Mouse (Mus musculus): ENCODE data around the gene Ppp1r12b.

The Ppp1r12b gene

DNA sequence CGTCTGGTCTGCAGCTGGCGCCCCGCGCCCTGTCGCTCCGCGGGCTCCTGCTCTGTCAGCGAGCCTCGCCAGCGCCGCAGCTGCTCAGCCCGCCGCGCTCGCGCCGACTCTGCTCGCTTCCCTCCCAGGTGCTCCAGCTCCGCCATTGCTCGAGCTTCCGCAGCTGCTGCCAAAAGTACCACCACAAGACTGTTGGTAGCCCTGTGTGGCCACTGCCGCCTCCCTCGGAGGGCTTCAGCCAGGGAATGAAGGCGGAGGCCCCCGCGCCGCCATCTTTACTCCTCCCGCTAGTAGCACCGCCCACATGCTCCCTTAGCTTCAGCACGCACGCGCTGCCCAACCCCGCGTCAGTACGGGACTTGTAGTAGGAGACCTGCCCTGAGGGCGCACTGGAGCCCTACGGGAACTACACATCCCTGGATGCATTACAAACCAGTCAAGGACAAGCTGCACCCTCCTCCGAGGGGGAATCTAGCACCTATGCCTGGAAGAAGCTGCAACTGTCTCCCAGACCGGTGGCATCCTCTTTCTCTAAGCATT, at the start of gene Ppp1r12b:
TSS of gene Ppp1r12b (minus strand) at position 306 of the 540 bp plus-strand sequence.
- DNase-seq (ENCODE audit: low spot score in 2 of 2): peak; percentile 90 to 93

- no peak for DNase-seq (ENCODE audit: low spot score in 2 of 2)
Observed at GRCm38 (mm10) chr1:135003346-135003745, 47.6 kb upstream of the Ppp1r12b start.

GRCm38 (mm10) chr1:135000527-135000926, 44.8 kb upstream of the Ppp1r12b start:
- DNase-seq (ENCODE audit: low spot score in 2 of 2): peak in 1 of 2 experiments; percentile 39

- DNase-seq (ENCODE audit: low spot score in 2 of 2): no peak
Observed at GRCm38 (mm10) chr1:134998231-134998630, 42.5 kb upstream of the Ppp1r12b start.

DNA sequence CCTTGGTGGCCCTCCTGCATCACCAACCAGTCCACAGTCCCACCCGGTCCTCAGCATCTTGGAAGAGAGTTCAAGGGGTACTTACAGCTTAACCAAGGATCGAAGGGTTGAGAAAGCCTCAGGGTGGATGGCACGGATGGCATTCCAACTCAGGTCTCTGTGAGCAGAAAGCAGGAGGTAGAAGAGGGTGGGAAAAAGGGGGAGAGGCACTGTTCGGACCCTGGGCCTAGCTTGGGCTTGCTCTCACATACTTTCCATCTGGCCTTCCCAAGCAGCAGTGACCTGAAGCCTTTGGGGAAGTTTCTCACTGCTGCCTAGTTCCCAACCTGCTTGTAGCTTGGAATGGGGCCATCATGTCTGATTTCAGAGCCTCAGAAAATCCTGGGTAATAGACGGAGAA, 41.8 kb upstream of the Ppp1r12b start:
- DNase-seq (ENCODE audit: low spot score in 2 of 2): no peak

DNA sequence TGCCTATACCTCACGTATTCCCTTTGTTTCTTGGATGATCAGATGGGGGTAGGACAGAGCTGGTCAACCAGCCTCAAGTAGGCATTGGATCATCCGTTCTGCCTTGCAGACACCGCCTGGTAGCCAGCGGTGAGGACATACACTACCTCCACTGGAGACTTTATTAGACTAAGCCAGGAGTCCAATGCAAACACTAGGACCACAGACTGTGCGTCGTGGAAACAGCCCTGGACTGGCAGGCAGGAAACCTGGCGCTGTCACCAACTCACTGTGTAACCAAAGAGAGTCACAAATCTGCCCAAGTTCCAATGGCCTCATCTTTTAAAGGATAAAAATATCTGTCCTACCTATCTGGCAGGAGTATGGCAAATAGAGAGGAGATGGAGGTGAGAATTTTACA, 40.7 kb upstream of the Ppp1r12b start:
- DNase-seq (ENCODE audit: low spot score in 2 of 2): no peak

GRCm38 (mm10) chr1:134995954-134996353, 40.2 kb upstream of the Ppp1r12b start:
- peak in 1 of 2 experiments; percentile 31 for DNase-seq (ENCODE audit: low spot score in 2 of 2)

DNA sequence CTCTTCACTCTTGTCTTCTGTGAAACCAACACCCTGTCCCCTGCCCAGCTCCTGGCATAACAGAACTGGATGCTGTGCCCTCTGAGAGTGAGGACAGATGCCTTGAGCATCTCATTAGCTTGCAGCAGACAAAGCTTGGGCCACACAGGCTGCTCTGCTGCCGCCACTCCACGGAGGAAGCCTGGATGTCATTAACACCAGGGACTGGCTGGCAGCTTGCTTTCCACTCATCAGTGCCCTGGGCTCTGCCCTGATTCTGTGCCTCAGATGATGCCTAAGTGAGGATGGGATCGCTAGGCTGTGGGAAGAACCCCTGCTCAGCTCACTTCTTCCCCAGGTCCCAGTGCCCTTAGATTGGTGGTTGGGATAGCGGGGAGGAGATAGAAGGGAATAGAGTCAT, 39.7 kb upstream of the Ppp1r12b start:
- no peak for DNase-seq (ENCODE audit: low spot score in 2 of 2)

DNA sequence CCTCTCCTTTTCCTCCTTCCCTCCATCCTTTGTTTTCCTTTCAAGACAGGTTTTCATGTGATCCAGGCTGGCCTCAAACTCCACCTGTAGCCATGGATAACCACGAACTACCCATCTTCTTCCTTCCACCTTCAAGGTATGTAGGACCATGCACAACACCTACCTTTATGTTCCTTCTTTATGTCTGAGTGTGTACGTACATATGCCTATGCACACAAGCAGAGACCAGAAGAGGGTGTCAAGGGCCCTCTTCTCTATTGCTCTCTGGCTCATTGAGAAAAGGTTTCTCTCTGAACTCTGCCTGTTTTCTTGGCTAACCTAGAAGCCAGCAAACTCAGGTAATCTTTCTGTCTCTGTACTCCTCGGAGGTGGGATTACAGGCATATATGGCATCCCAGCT, 39.0 kb upstream of the Ppp1r12b start:
- no peak for DNase-seq (ENCODE audit: low spot score in 2 of 2)

DNA sequence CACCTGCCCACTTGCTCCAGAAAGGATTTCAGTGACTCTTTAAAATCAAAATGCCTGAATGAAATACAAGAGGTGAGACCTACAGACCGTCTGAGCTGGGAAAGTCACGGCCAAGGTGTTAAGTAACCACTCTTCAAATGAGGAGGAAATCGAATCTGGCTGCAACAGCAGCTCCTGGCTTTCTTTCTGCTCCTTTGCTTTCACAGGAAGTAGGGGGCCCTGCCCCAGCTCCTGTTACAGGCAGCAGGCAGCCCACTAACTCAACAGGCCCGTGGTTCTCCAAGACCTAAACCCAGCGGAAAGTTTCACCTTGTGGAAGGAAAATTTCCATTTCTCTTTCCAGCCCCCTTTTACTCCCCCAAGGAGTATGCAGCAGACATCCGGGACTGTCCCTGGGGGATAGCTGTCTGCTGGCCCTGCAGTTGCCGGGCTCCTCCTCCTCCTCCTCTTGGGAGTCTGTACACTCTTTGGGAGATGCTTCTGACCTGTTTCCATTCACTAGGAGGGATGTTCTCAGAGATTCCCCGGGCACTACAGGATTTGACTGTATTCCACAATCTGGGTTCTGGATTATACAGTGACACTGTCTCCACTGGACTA, 36.4 kb upstream of the Ppp1r12b start:
- DNase-seq (ENCODE audit: low spot score in 2 of 2): no peak

GRCm38 (mm10) chr1:134989372-134989771, 33.6 kb upstream of the Ppp1r12b start:
- peak; percentile 37 to 79 for DNase-seq (ENCODE audit: low spot score in 2 of 2)

GRCm38 (mm10) chr1:134987962-134988341, 32.2 kb upstream of the Ppp1r12b start:
- no peak for DNase-seq (ENCODE audit: low spot score in 2 of 2)

GRCm38 (mm10) chr1:134987173-134987961, 31.6 kb upstream of the Ppp1r12b start:
- DNase-seq (ENCODE audit: low spot score in 2 of 2): peak in 1 of 2 experiments; percentile 25

- no peak for DNase-seq (ENCODE audit: low spot score in 2 of 2)
Observed at GRCm38 (mm10) chr1:134972920-134973319, 17.2 kb upstream of the Ppp1r12b start.

DNA sequence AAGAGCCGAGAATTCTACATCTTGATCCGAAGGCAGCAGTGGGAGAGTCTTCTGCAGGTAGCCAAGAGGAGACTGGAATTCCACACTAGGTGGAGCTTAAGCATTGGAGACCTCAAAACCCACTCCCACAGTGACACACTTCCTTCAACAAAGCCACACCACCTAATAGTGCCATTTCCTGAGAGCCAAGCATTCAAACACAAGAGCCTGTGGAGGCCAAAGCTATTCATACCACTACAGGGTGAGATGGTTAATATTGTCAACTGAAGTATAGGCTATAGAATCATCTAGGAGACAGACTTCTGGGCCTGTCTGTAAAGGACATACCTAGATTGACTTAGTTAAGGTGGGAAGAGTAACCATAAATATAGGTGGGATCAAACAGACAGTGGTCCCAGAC, 9.7 kb upstream of the Ppp1r12b start:
- no peak for DNase-seq (ENCODE audit: low spot score in 2 of 2)

- DNase-seq (ENCODE audit: low spot score in 2 of 2): peak; percentile 20 to 55
Observed at GRCm38 (mm10) chr1:134962821-134963220, 7.1 kb upstream of the Ppp1r12b start.

DNA sequence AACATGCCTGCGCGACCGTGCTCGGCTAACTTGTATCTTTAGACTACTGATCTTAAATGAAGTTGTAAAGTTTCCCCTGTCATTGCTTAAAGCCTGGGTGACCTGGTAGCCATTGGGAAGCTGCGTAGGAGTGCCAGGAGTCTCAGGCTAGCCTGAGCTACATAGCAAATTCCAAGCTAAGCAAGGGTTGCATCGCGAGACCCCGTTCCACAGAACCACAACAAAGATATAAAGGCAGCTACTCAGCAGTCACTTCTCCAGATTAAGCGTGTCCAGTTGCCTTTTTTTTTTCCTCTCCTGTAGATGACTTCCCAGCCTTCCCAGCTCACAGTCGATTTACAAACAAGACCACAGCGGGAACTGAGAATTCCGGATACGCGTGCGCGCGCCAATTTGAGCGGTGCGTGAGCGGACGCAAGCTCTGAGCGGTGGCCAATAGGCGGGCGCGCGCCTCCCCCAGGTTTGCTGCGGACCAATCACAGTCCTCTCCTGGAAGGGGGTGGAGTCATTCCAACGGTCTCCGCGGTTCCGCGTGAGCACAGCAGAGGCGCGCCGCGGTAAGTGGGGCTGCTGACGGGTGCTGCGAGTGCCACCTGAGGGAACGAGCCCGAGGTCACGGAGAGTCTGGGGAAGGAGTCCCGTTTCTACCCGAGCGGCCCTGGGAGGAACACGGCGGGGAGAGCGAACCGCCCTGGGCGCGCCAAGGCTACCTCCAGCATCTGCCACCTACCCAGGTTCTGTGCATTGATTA, 6.5 kb upstream of the Ppp1r12b start, which contains the start of gene Ube2t:
TSS of gene Ube2t (plus strand) at position 513 of the 751 bp plus-strand sequence.
- peak; percentile 91 to 96 for DNase-seq (ENCODE audit: low spot score in 2 of 2)

GRCm38 (mm10) chr1:134960634-134961033, 4.9 kb upstream of the Ppp1r12b start:
- no peak for DNase-seq (ENCODE audit: low spot score in 2 of 2)

DNA sequence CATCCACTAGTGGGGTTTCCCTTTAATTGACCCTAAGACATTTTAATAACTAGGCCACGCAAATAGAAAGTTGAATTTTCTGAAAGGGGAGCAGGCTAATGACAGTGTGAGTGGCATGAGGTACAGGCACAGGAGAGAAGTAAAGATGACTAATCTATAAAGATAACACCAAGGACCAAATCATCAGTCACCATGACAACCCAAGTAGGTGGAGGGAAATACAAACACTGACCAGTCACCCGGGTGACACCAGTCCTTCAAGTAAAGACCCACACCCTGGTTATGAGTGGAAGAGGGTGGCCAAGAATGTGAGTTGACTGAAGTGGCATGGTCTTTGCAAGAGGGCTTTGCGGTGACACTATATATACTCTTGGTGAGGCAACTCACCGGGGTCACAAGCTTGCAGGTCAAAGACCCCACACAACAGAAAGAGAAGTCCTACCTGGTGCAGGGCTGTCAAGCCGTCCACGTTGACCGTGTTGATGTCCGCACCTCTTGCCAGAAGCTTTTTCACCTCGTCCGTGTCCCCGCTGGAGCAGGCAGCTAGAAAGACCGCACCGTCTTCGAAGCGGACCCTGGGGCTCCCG, 599 bp downstream of the Ppp1r12b start:
- no peak for DNase-seq (ENCODE audit: low spot score in 2 of 2)

DNA sequence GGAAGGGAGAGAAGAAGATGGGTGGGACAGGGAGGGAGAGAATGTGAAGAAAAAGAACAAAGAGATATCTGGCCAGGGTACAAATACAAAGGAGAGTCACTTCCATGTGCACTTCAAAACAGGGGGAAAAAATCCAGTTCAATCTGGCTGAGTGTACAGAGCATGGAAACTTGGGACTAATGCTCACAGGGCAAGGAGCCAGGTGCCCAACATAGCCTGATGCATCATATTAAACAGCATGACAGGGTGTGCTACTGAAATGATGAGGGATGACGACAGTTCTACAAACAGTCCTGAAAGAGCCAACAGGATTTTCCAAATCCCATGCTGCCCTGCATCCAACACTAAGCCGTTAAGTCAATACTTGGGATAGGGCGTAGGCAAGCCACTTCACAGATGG, 5.8 kb downstream of the Ppp1r12b start:
- no peak for DNase-seq (ENCODE audit: low spot score in 2 of 2)

- no peak for DNase-seq (ENCODE audit: low spot score in 2 of 2)
Observed at GRCm38 (mm10) chr1:134947590-134947989, 8.2 kb downstream of the Ppp1r12b start.

GRCm38 (mm10) chr1:134942898-134943297, 12.8 kb downstream of the Ppp1r12b start:
- DNase-seq (ENCODE audit: low spot score in 2 of 2): no peak
